Mouse (Mus musculus) lung, adult 2 months (tissue): ENCODE measurements at regions not wholly inside any gene's neighbourhood (a gene's known extent, or its start where the extent isn't known, plus 50 kb on each side); places are given as distances from the start of the nearest gene placed in this dataset.

ENCODE experiments used
- CTCF ChIP-seq: fragments of 200-500 bp; IDR thresholded peaks from 2 replicates; pipeline ENCODE4 v1.5.1; 2011; ENCODE audit warnings: mild to moderate bottlenecking, low read length, control low read depth; ENCODE audit not compliant: insufficient read depth
- POLR2A ChIP-seq: fragments of 200-500 bp; IDR thresholded peaks from 2 replicates; pipeline ENCODE4 v1.6.1; 2011; ENCODE audit warnings: low read depth, mild to moderate bottlenecking, control low read depth, low read length, borderline replicate concordance; ENCODE audit errors: extremely low read depth

DNA sequence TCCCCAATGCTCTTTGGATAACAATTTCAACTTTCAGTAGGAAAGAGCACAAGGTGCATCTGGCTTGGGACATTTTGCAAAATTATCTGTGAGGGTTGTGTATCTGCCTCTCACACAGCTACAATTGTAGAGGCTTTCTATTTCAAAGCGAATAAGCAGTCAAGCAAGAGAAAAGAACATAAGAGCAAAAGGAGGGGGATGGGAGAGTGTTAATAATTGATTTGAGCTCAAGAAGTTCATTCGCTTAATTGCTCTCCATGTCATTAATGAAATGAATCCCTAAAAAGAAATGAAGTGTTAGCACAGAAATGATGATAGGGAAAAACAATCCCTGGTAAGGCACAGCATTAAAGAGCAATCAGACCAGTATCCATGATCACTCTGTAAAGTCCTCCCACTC is 121.4 kb upstream of the Vgll3 start:
- TF ChIP-seq CTCF (no peak), POLR2A (no peak)
